Mouse (Mus musculus) C2C12 (cell line): ENCODE data around the gene Arpc1b.

Experiments
- CTCF ChIP-seq: IDR thresholded peaks from one replicate; pipeline ENCODE4 v1.5.1; 2011; ENCODE audit not compliant: control insufficient read depth, insufficient read depth, insufficient read length
- MAX ChIP-seq: IDR thresholded peaks from one replicate; pipeline ENCODE4 v1.6.1; 2011; ENCODE audit warnings: mild to moderate bottlenecking, control low read depth

- TF ChIP-seq CTCF (no peak), MAX (no peak)
Observed at GRCm38 (mm10) chr5:145126580-145126979, 12.6 kb downstream of the Arpc1b start.
